Mouse (Mus musculus) midbrain, embryonic 15.5 days (tissue): ENCODE results near the gene Coro6. TPM values are rescaled to one million over a fixed set of nuclear protein-coding genes. Genes with fewer than 3 reads are reported as not detected.

Experiments used
- ATAC-seq: fragments of 200-750 bp; cut with Nextera tagmentation; replicated peaks from 2 replicates; pipeline ENCODE4 v1.8.0; 2017; ENCODE audit warnings: moderate TSS enrichment
- H3K27ac ChIP-seq: fragments of 300-500 bp; sonication (generic); 2 replicates; pipeline ENCODE4 v1.5.1; 2015; ENCODE audit warnings: mild to moderate bottlenecking, inconsistent platforms
- H3K27me3 ChIP-seq: fragments of 300-500 bp; sonication (generic); replicated peaks from 2 replicates; pipeline ENCODE4 v1.6.1; 2015; ENCODE audit warnings: inconsistent platforms
- H3K36me3 ChIP-seq: fragments of 300-500 bp; sonication (generic); replicated peaks from 2 replicates; pipeline ENCODE4 v1.6.1; 2015; ENCODE audit warnings: inconsistent platforms
- H3K4me1 ChIP-seq: fragments of 300-500 bp; sonication (generic); 2 replicates; pipeline ENCODE4 v1.6.1; 2015; ENCODE audit warnings: inconsistent platforms
- H3K4me2 ChIP-seq: fragments of 300-500 bp; sonication (generic); 2 replicates; pipeline ENCODE4 v1.6.1; 2015; ENCODE audit warnings: inconsistent platforms, mild to moderate bottlenecking, moderate library complexity
- H3K4me3 ChIP-seq: fragments of 300-500 bp; sonication (generic); 2 replicates; pipeline ENCODE4 v1.5.1; 2015; ENCODE audit warnings: mild to moderate bottlenecking, inconsistent platforms
- H3K9ac ChIP-seq: fragments of 300-500 bp; sonication (generic); 2 replicates; pipeline ENCODE4 v1.6.1; 2015; ENCODE audit warnings: mild to moderate bottlenecking, inconsistent platforms
- H3K9me3 ChIP-seq: fragments of 300-500 bp; sonication (generic); 2 replicates; pipeline ENCODE4 v1.6.1; 2016; ENCODE audit warnings: inconsistent platforms
- WGBS: fragments of 180-500 bp; shearing (Covaris S2); methylation state at CpG from one replicate; pipeline ENCODE4 v1.1.7; 2015; ENCODE audit warnings: mixed read lengths; 5-methylcytosine and 5-hydroxymethylcytosine counted together
- polyA plus RNA-seq: library from polyadenylated mRNA; unstranded; fragments of >200 nt; fragmentation: Nextera tagmentation; extraction: Ambion mirVana; gene quantifications from 2 replicates; pipeline ENCODE4 v1.2.1, GENCODE M21; 2015

The Coro6 gene
- polyA plus RNA-seq, 1 experiment from 2014 or later = 0.39 TPM

DNA sequence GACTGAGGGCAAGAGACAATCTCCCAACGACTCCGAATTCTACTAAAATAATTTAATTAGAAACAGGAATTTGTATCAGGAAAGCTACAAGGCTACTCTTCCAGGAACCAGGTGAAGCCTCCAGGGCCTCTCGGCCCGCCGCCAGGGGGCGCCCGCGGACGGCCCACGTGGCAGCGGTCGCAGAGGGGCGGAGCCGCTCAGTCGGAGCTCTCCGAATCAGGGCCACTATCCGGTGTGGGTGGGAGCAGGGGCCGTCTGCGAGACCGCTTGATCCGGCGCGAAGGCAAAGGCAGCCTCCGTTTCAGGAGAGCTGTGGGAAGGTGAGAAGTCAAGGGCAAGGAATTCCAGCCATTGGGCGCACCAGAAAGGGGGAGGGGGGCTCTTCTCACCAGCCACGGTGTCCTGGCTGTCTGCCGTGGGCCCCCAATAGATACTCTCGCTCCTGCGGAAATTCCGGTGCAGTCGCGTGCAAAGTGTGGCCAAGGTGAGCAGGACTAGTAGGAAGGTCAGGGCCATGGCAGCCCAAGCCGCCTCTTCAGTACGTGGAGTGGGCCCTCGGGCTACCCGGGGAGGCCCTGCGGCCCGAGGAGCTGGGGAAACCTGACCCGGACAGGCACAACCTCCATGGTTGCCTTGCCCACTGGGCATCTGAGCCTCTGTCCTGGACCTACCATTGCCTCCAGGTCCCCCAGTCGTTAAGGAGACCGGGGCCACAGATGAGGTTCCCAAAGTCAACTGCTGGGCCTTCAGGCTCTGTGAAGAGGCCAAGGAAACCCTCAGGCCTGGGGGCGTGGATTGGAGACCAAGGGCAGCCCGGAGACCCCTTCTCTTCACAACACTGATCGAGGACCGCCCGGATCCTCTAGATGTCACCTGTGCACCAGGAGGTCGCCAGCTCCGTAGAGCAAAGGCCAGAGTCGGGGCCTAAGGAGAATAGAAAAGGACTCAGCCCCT is 46.1 kb downstream of the Coro6 start:
- peaks cover 15% of the 10 kb centered on the region for H3K4me1 ChIP-seq
- no peak overlapping the region for H3K27ac ChIP-seq
- peak overlapping the region; percentile 38; the same call in 1 of the 2 replicates for H3K9ac ChIP-seq
- H3K4me3 ChIP-seq = peak overlapping the region; percentile 29
- H3K36me3 ChIP-seq = peaks cover 38% of the 10 kb centered on the region
- H3K4me2 ChIP-seq = peak overlapping the region; percentile 51
- no peaks in the 10 kb centered on the region for H3K27me3 ChIP-seq
- H3K9me3 ChIP-seq = no peaks in the 10 kb centered on the region
- 22% methylated on average over 49 of the region's 49 CpGs for WGBS
- peak; percentile 38; the same call in 1 of the 2 replicates for ATAC-seq

DNA sequence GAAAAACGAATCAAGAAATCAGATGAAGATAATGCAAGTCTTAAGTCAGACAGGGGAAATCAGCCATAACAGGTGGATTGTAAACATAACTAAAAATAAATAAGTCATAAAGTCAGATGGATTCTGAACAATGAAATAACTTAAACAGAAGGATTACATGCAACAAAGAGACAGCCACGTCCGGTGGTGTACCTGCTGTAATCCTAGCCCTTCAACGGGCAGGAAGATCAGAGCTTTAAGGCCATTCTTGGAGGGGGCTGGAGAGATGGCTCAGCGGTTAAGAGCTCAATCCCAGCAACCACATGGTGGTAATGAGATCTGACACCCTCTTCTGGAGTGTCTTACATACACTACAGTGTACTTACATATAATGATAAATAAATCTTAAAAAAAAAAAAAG is 49.1 kb downstream of the Coro6 start:
- H3K9me3 ChIP-seq = no peaks in the 10 kb centered on the region
- ATAC-seq = no peak
- 68% methylated on average over 5 of the region's 5 CpGs for WGBS
- peaks cover 8% of the 10 kb centered on the region for H3K36me3 ChIP-seq
- no peak overlapping the region for H3K4me3 ChIP-seq
- H3K4me1 ChIP-seq = peaks cover 44% of the 10 kb centered on the region
- H3K27ac ChIP-seq = no peak overlapping the region
- no peak overlapping the region for H3K4me2 ChIP-seq
- H3K27me3 ChIP-seq = peaks cover 14% of the 10 kb centered on the region
- no peak overlapping the region for H3K9ac ChIP-seq

DNA sequence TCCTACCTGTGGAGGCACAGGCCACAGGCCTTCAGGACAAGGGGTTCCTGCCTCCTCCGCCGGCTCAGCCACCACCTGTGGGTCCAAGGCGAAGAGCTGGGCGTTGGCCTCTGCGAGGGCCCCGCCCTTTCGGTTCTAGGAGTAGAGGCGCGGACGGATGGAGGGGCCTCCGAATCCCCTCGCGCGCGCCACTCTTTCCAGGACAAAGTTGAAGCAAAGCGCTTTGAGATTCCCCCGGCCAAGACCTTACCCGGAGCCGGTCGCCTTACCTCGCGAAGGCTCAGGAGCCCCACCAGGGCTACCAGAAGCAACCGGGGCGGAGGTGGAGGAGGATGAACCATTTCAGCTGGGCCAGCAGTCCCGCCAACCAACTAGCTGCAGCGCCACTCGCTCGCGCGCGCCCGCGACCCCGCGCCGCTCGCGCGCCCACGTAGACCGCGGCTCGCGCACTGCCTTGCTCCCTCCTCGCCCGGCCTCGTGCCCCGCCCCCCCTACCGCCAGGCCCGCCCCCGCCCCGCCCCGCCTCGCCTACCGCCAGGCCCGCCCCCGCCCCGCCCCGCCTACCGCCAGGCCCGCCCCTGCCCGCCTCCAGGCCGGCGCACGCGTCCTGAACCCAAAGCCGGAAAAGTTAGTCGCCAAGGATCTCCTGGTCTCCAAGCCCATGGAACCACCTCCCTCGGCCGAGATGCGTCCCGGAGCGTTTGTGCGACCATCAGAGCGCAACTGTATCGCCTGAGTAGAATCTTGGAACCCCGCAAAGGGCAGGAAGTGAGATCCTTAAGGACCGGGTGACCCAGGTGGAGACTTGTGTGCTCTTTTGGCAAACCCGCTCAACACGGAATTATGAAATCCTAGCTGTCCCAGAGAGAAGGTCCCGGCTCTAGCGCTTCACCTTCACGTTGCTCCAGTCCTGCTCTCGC is 50.9 kb downstream of the Coro6 start:
- Histone ChIP-seq H3K9me3 (no peaks in the 10 kb centered on the region), H3K27ac (no peak overlapping the region), H3K27me3 (peaks cover 18% of the 10 kb centered on the region), H3K4me2 (peak overlapping the region; percentile 92), H3K4me3 (peak overlapping the region; percentile 54), H3K4me1 (peaks cover 47% of the 10 kb centered on the region), H3K36me3 (no peaks in the 10 kb centered on the region), H3K9ac (peak overlapping the region; percentile 51)
- WGBS = under 1% methylated on average over 50 of the region's 84 CpGs
- ATAC-seq = peak; percentile 57

DNA sequence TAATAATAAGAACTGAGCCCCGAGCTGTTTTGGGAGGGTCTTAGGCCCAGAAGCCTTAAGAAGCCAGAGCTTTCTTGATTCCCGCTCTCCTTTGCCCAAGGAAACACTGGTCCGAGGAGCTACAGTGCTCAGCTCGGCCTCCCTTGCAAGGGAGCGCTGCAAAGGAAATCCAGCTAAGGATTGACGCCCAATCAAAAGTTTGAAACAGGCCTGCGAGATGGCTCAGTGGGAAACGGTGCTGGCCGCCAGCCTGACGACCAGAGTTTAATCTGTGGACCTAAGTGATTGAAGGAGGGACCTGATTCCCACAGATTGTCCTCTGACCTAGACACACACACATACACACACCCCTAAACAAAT is 51.6 kb downstream of the Coro6 start:
- Histone ChIP-seq H3K4me3 (peak overlapping the region; percentile 54), H3K4me2 (peak overlapping the region; percentile 92), H3K9me3 (no peaks in the 10 kb centered on the region), H3K27me3 (peaks cover 18% of the 10 kb centered on the region), H3K36me3 (no peaks in the 10 kb centered on the region), H3K4me1 (peaks cover 42% of the 10 kb centered on the region), H3K9ac (no peak overlapping the region), H3K27ac (no peak overlapping the region)
- 6% methylated on average over 10 of the region's 10 CpGs for WGBS
- no peak for ATAC-seq

DNA sequence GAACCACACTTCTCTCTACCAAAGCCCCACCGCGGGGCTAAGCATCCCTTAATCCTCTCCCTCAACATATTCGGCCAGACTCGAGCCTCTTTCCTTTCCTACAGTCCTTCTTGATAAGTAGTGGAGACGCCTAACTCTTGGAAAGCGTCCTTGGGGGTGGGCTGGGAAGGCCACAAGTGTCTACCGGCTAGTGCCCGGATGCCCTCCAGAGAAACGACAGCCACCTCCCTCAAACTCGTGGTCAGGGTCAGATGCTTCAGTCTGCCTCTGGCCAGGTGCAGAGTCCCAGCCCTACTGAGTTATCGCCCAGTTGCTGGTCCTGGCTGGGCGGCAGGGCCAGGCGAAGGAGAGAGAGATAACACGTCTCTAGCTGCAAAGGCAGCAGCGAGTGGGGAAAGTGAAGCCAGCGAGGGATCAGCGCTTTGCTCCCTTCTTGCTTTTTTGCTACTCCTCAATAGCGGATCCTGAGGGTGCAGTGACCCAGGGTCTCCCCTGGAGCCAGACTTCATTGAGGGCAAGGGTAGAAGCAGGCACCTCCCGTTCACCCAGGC is 52.1 kb downstream of the Coro6 start:
- Histone ChIP-seq H3K4me1 (peaks cover 42% of the 10 kb centered on the region), H3K27me3 (peaks cover 18% of the 10 kb centered on the region)
- ATAC-seq = no peak

DNA sequence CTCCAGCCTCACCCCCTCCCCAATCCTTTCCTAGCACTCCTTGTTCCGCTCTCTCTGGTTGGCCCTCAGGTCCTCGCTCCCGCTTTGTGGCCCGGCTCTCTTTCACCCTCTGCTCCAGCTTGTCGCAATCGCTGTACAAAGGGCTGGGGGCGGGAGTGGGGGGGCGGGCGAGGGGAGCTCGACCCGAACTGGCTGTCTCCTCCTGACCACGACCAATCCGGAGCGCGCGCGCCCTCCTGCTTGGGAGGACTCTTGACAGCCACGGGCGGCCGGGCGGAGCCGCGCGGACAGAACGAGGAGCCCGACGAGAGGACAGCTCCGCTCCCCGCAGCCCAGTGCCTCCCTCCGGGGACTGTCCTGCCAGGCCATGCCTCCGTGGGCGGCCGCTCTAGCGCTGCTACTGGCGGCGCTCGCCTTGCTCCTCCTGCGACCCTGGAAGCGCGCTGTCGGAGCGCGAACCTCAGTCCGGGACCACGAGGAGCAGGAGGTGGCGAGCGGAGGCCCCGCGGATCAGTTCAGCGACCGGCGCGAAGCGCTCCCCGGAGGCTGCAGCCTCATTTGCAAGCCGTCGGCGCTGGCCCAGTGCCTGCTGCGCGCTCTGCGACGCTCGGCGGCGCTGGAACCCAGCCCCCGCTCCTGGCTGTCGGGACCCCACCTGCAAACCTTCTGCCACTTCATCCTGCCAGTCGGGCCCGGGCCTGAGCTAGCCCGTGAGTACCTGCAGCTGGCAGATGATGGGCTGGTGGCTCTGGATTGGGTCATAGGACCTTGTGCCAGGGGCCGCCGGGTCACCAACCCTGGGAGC is 52.8 kb downstream of the Coro6 start, which contains the start of gene Abhd15:
Gene Abhd15, plus strand, starts transcription at position 290 of the 805 bp plus-strand sequence.
- Histone ChIP-seq H3K4me1 (peaks cover 42% of the 10 kb centered on the region), H3K27me3 (peaks cover 18% of the 10 kb centered on the region), H3K9me3 (no peaks in the 10 kb centered on the region), H3K4me2 (peak within 1 kb of the TSS; percentile 90), H3K27ac (no peak within 1 kb of the TSS), H3K36me3 (no peaks in the 10 kb centered on the region), H3K4me3 (peak within 1 kb of the TSS; percentile 45), H3K9ac (peak within 1 kb of the TSS; percentile 27)
- WGBS = under 1% methylated on average over 72 of the region's 72 CpGs
- peak; percentile 60 for ATAC-seq

More for the DNA sequence above, 52.1 kb downstream of the Coro6 start:
- H3K4me3 ChIP-seq = peak overlapping the region; percentile 45
- H3K27ac ChIP-seq = no peak overlapping the region
- H3K36me3 ChIP-seq = no peaks in the 10 kb centered on the region
- peak overlapping the region; percentile 90 for H3K4me2 ChIP-seq
- peak overlapping the region; percentile 27; the same call in 1 of the 2 replicates for H3K9ac ChIP-seq
- 5% methylated on average over 19 of the region's 19 CpGs for WGBS
- no peaks in the 10 kb centered on the region for H3K9me3 ChIP-seq

DNA sequence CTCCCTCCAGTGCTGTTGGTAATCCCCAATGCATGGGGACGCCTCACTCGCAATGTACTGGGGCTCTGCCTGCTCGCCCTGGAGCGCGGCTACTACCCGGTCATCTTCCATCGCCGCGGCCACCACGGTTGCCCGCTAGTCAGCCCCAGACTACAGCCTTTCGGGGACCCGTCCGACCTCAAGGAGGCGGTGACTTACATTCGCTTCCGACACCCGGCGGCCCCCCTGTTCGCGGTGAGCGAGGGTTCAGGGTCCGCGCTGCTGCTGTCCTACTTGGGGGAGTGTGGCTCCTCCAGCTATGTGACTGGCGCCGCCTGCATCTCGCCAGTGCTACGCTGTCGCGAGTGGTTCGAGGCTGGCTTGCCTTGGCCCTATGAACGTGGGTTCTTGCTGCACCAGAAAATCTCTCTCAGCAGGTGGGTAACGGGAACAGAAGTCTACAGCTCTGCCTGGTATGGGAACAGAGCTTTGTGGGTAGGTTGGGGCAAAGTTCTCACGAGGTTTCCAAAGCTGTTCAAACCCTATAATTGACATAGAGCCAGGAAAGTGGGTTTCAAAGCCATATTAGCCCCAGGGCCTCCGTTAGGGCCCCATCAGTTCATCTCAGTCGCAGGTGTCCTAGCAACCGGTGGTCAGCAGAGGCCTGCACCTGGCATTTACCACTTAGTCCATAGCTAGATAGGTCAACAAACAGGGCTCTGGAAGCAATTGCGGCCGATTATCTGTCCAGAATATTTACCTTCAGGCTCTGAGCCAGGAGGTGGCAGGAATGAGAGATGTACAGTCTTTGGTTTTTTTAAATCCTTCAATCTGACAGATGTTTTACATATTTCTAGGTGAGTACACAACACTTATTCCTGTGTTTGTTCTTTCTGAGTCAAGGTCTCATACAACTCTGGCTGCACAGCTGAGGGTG is 53.7 kb downstream of the Coro6 start, which contains the start of gene Trp53i13:
Gene Trp53i13, minus strand, starts transcription at position 344 of the 916 bp plus-strand sequence.
- peaks cover 18% of the 10 kb centered on the region for H3K27me3 ChIP-seq
- no peaks in the 10 kb centered on the region for H3K36me3 ChIP-seq
- WGBS = 8% methylated on average over 39 of the region's 39 CpGs
- ATAC-seq = no peak
- H3K4me3 ChIP-seq = peak within 1 kb of the TSS; percentile 45
- H3K4me2 ChIP-seq = peak within 1 kb of the TSS; percentile 90
- no peak within 1 kb of the TSS for H3K27ac ChIP-seq
- H3K9me3 ChIP-seq = no peaks in the 10 kb centered on the region
- H3K9ac ChIP-seq = peak within 1 kb of the TSS; percentile 27
- peaks cover 42% of the 10 kb centered on the region for H3K4me1 ChIP-seq

DNA sequence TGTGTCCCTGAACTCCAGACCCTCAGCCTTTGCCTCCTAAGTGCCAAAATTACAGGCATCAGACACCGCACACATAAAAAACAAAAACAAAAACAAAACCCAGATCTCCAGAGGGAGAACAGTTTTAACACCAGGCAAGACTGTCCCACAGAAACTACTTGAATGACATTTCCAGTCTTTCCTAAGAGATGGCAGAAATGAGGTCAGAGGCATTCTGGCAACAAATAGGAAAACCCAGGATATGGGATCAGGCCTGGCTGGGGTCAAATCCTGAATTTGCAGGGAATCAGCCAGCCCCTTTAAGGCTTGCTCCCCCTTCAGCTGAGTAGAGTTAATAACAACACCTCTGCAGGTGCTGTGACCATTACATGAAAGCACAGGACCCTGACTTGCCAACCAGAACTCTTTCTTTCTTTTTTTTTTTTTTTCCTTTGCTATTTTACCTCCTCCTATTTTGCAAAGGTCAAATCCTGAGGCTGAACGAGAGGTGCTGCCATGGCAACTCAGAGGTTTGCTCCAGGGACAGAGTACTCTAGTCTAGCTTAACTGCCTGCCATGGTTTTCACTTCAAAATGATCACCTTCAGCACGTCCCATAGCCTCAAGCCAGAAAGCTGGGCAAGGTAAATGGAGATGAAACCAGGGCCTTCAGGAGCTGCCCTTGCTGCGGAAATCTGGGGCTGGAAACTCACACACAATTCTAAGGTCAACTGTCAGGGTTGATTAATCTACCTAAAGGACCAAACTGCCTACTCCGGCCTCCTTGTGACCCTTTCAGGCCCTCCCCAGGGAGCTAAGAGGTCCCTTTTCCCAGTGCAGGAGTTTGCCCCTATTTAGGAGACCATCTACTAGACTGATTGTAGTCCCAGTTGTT is 54.6 kb downstream of the Coro6 start:
- no peak overlapping the region for H3K4me3 ChIP-seq
- H3K27me3 ChIP-seq = peaks cover 18% of the 10 kb centered on the region
- no peak overlapping the region for H3K27ac ChIP-seq
- no peak overlapping the region for H3K9ac ChIP-seq
- no peaks in the 10 kb centered on the region for H3K36me3 ChIP-seq
- no peak overlapping the region for H3K4me2 ChIP-seq
- peaks cover 42% of the 10 kb centered on the region for H3K4me1 ChIP-seq
- 55% methylated on average over 5 of the region's 5 CpGs for WGBS
- ATAC-seq = no peak
- no peaks in the 10 kb centered on the region for H3K9me3 ChIP-seq

DNA sequence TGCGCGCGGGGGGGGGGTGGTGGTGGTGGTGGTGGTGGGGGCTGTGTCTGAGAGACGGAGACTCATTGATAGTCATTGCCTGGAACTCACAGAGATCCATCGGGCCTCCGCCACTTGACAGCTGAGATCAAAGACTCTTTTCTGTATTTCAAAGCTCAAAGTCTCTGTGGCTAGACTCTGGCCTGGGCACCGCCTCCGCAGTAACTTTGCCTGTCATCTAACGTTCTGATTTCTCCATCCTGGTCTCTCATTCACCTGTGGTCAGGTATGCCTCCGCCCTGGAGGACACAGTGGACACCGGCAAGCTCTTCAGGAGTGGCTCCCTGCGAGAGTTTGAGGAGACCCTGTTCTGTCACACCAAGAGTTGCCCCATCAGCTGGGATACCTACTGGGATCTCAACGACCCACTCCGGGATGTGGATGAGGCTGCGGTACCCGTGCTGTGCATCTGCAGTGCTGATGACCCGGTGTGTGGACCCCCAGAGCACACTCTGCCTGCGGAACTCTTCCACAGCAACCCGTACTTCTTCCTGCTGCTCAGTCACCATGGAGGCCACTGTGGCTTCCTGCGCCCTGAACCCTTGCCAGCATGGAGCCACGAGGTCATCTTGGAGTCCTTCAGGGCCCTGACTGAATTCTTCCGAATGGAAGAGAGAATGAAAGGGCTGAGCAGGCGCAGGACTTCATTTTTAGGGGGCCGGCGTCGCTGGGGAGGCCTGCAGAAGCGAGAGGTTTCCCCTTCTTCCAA is 56.0 kb downstream of the Coro6 start:
- Histone ChIP-seq H3K27me3 (peaks cover 18% of the 10 kb centered on the region), H3K4me1 (peaks cover 37% of the 10 kb centered on the region), H3K36me3 (no peaks in the 10 kb centered on the region), H3K9me3 (no peaks in the 10 kb centered on the region), H3K4me2 (no peak overlapping the region), H3K27ac (no peak overlapping the region), H3K4me3 (no peak overlapping the region), H3K9ac (no peak overlapping the region)
- no peak for ATAC-seq
- 81% methylated on average over 27 of the region's 27 CpGs for whole genome bisulfite sequencing
